Mouse (Mus musculus) hindbrain, embryonic 16.5 days (tissue): ENCODE results near the gene Pxt1. TPM values are rescaled to one million over a fixed set of nuclear protein-coding genes. Genes with fewer than 3 reads are reported as not detected.

Experiments used
- ATAC-seq: fragments of 200-750 bp; cut with Nextera tagmentation; 2 replicates; pipeline ENCODE4 v1.8.0; 2017; ENCODE audit warnings: moderate TSS enrichment, moderate library complexity
- H3K27ac ChIP-seq: fragments of 300-500 bp; sonication (generic); 2 replicates; pipeline ENCODE4 v1.5.1; 2014; ENCODE audit warnings: low read depth, mild to moderate bottlenecking, control low read depth, low read length, moderate library complexity
- H3K27me3 ChIP-seq: fragments of 300-500 bp; sonication (generic); replicated peaks from 2 replicates; pipeline ENCODE4 v1.6.1; 2014; ENCODE audit warnings: low read length; ENCODE audit not compliant: control insufficient read depth, insufficient read depth
- H3K36me3 ChIP-seq: fragments of 300-500 bp; sonication (generic); 2 replicates; pipeline ENCODE4 v1.6.1; 2014; ENCODE audit warnings: mild to moderate bottlenecking, low read length, moderate library complexity, mixed read lengths; ENCODE audit not compliant: control insufficient read depth, insufficient read depth
- H3K4me1 ChIP-seq: fragments of 300-500 bp; sonication (generic); 2 replicates; pipeline ENCODE4 v1.6.1; 2014; ENCODE audit warnings: low read depth, low read length; ENCODE audit not compliant: control insufficient read depth, insufficient read depth
- H3K4me2 ChIP-seq: fragments of 300-500 bp; sonication (generic); 2 replicates; pipeline ENCODE4 v1.6.1; 2014; ENCODE audit warnings: mild to moderate bottlenecking, low read length, control low read depth, moderate library complexity
- H3K4me3 ChIP-seq: fragments of 300-500 bp; sonication (generic); 2 replicates; pipeline ENCODE4 v1.5.1; 2014; ENCODE audit warnings: mild to moderate bottlenecking, low read length, control low read depth, moderate library complexity
- H3K9ac ChIP-seq: fragments of 300-500 bp; sonication (generic); 2 replicates; pipeline ENCODE4 v1.6.1; 2014; ENCODE audit warnings: low read depth, mild to moderate bottlenecking, control low read depth, low read length, moderate library complexity
- H3K9me3 ChIP-seq: fragments of 300-500 bp; sonication (generic); 2 replicates; pipeline ENCODE4 v1.6.1; 2014; ENCODE audit warnings: mild to moderate bottlenecking, low read length, moderate library complexity; ENCODE audit not compliant: control insufficient read depth
- WGBS: fragments of 180-500 bp; shearing (Covaris S2); extraction: QIAGEN DNeasy Blood & Tissue Kit; methylation state at CpG from one replicate; pipeline ENCODE4 v1.1.7; 2014; 5-methylcytosine and 5-hydroxymethylcytosine counted together
- polyA plus RNA-seq: library from polyadenylated mRNA; unstranded; fragments of >200 nt; fragmentation: Nextera tagmentation; extraction: Ambion mirVana; gene quantifications from 2 replicates; pipeline ENCODE4 v1.2.1, GENCODE M21; 2015

The Pxt1 gene
- polyA plus RNA-seq, 1 experiment from 2014 or later: not detected

DNA sequence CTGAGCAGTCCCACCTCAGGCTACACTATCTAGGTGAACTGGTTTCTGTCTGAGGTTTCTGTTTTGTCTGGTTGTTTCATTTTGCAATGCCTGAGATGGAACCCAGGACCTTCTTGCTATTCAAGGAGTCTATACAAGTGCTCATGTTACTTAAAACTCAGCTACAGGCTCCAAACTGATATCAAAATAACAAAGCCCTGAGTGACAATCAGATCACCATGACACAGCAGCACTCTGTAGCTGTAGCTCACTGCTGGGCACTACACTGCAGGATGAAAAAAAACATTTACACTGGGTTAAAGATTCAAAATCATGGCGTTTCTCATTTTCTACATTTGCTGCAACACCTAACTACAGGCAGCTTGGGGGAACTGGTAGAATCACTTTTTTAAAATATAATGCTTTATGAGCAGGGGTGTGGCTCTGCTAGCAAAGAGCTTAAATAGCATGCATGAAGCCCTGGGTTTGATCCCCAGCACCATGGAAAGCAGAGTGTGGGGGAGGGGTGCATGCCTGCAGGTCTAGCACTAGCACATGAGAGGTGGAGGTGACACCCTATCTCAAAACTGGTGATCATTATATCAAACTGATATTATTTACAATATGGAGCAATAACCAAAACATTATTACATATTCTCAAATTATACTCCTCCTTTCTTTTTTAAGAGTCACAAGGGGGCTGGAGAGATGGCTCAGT, 41.2 kb upstream of the Pxt1 start:
- Histone ChIP-seq H3K4me2 (no peak overlapping the region), H3K27me3 (no peaks in the 10 kb centered on the region), H3K9me3 (no peaks in the 10 kb centered on the region), H3K36me3 (peaks cover 48% of the 10 kb centered on the region), H3K4me1 (no peaks in the 10 kb centered on the region), H3K4me3 (no peak overlapping the region), H3K9ac (no peak overlapping the region), H3K27ac (no peak overlapping the region)
- 97% methylated on average over 1 of the region's 1 CpGs for WGBS
- ATAC-seq: no peak

DNA sequence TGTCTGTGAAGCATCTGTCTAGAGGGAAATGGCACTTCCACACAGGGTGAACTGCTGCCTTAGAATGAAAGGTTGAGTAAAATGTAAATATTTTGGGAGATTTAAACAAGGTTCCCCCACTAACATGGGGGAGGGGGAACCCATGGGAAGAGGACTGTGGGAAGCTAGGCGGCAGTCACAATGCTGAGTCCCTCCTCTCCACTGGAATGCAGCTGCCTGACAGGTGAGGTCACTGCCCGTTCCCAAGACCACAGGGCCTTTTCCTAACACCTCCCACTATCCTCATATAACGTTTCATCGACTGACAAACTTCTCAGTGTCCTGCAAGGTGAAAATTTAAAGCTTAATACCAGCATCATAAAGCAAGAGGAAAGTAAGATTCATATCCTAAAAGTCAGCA, 39.0 kb upstream of the Pxt1 start:
- WGBS: 59% methylated on average over 4 of the region's 4 CpGs
- no peak overlapping the region for H3K4me3 ChIP-seq
- H3K4me1 ChIP-seq: no peaks in the 10 kb centered on the region
- H3K4me2 ChIP-seq: no peak overlapping the region
- no peaks in the 10 kb centered on the region for H3K27me3 ChIP-seq
- peaks cover 45% of the 10 kb centered on the region for H3K36me3 ChIP-seq
- H3K9me3 ChIP-seq: no peaks in the 10 kb centered on the region
- H3K27ac ChIP-seq: no peak overlapping the region
- no peak overlapping the region for H3K9ac ChIP-seq
- no peak for ATAC-seq

GRCm38 (mm10) chr17:28981081-28981480, 37.4 kb upstream of the Pxt1 start:
- WGBS: 89% methylated on average over 4 of the region's 4 CpGs
- H3K36me3 ChIP-seq: peaks cover 39% of the 10 kb centered on the region
- H3K9me3 ChIP-seq: no peaks in the 10 kb centered on the region

GRCm38 (mm10) chr17:28979091-28979490, 35.5 kb upstream of the Pxt1 start:
- H3K27ac ChIP-seq: no peak overlapping the region
- no peak overlapping the region for H3K9ac ChIP-seq
- H3K36me3 ChIP-seq: peaks cover 46% of the 10 kb centered on the region
- no peak overlapping the region for H3K4me3 ChIP-seq
- no peaks in the 10 kb centered on the region for H3K4me1 ChIP-seq
- H3K4me2 ChIP-seq: no peak overlapping the region
- H3K27me3 ChIP-seq: no peaks in the 10 kb centered on the region
- H3K9me3 ChIP-seq: no peaks in the 10 kb centered on the region
- no peak for ATAC-seq
- WGBS: 91% methylated on average over 4 of the region's 4 CpGs

More at GRCm38 (mm10) chr17:28981081-28981480, 37.4 kb upstream of the Pxt1 start:
- Histone ChIP-seq H3K27me3 (no peaks in the 10 kb centered on the region), H3K4me2 (no peak overlapping the region), H3K4me3 (no peak overlapping the region), H3K9ac (no peak overlapping the region), H3K4me1 (no peaks in the 10 kb centered on the region), H3K27ac (no peak overlapping the region)
- ATAC-seq: no peak

DNA sequence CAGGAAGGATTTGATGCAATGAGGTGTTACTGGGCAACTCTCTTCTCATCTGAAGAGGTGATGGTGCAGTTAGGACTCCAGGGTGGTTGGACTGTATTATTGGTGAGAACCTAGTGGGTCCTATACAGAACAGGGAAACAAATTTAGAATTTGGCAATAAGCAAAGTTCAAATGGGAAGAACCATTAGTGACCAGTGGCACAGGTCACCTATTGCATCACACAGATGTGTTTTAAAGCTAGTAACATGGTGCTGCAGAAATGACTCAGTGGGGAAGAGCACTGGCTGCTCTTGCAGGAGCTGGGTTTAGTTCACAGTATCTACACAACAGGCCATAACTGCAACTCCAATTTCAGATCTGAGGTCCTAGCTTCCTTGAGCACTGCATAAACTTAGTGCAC, 26.5 kb upstream of the Pxt1 start:
- Histone ChIP-seq H3K9me3 (no peaks in the 10 kb centered on the region), H3K27ac (no peak overlapping the region), H3K4me3 (no peak overlapping the region), H3K4me1 (no peaks in the 10 kb centered on the region), H3K9ac (no peak overlapping the region), H3K27me3 (no peaks in the 10 kb centered on the region), H3K4me2 (no peak overlapping the region), H3K36me3 (peaks cover 66% of the 10 kb centered on the region)
- no peak for ATAC-seq

GRCm38 (mm10) chr17:28967021-28967610, 23.5 kb upstream of the Pxt1 start:
- no peaks in the 10 kb centered on the region for H3K9me3 ChIP-seq
- no peak for ATAC-seq
- H3K36me3 ChIP-seq: peaks cover 64% of the 10 kb centered on the region
- no peak overlapping the region for H3K9ac ChIP-seq
- no peak overlapping the region for H3K4me3 ChIP-seq
- WGBS: 75% methylated on average over 11 of the region's 11 CpGs
- no peak overlapping the region for H3K27ac ChIP-seq
- H3K4me1 ChIP-seq: no peaks in the 10 kb centered on the region
- H3K27me3 ChIP-seq: no peaks in the 10 kb centered on the region
- H3K4me2 ChIP-seq: no peak overlapping the region

GRCm38 (mm10) chr17:28961596-28961995, 18.0 kb upstream of the Pxt1 start:
- no peaks in the 10 kb centered on the region for H3K27me3 ChIP-seq
- H3K9me3 ChIP-seq: no peaks in the 10 kb centered on the region
- H3K9ac ChIP-seq: no peak overlapping the region
- WGBS: 84% methylated on average over 10 of the region's 10 CpGs
- H3K4me3 ChIP-seq: no peak overlapping the region
- H3K36me3 ChIP-seq: peaks cover 42% of the 10 kb centered on the region
- H3K27ac ChIP-seq: no peak overlapping the region
- H3K4me1 ChIP-seq: no peaks in the 10 kb centered on the region
- ATAC-seq: no peak
- H3K4me2 ChIP-seq: no peak overlapping the region

DNA sequence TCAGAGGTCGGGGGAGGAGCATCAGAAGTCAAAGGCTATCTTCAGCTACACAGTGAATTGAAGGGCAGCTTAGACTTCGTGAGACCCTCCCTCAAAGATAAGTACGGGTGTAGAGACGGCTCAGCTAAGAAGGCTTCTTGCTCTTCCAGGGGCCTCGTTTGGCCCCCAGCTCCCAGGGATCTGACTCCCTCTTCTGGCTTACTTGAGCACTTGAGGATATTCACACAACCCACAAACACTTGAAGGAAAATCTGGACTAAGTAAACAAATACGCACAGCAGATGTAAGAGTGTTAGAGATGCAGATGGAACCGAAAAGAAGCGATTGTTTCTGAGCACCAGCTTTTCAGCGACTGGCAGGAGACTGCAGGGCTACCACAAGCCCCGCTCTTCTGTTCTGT, 17.0 kb upstream of the Pxt1 start:
- no peaks in the 10 kb centered on the region for H3K27me3 ChIP-seq
- no peak overlapping the region for H3K27ac ChIP-seq
- no peak overlapping the region for H3K4me3 ChIP-seq
- 80% methylated on average over 10 of the region's 10 CpGs for WGBS
- H3K9ac ChIP-seq: no peak overlapping the region
- no peak overlapping the region for H3K4me2 ChIP-seq
- no peaks in the 10 kb centered on the region for H3K9me3 ChIP-seq
- ATAC-seq: no peak
- no peaks in the 10 kb centered on the region for H3K4me1 ChIP-seq
- peaks cover 33% of the 10 kb centered on the region for H3K36me3 ChIP-seq

- no peak for ATAC-seq
- Histone ChIP-seq H3K9me3 (no peaks in the 10 kb centered on the region), H3K27ac (no peak overlapping the region), H3K27me3 (no peaks in the 10 kb centered on the region), H3K9ac (no peak overlapping the region), H3K4me2 (no peak overlapping the region; the same call in 1 of the 2 replicates), H3K36me3 (no peaks in the 10 kb centered on the region), H3K4me3 (no peak overlapping the region), H3K4me1 (peaks cover 19% of the 10 kb centered on the region)
- WGBS: 95% methylated on average over 9 of the region's 9 CpGs
These were observed 10.8 kb upstream of the Pxt1 start for GRCm38 (mm10) chr17:28954416-28954815.
